Mouse (Mus musculus) olfactory bulb, adult 2 months (tissue): ENCODE data around the gene Ets1.

Experiments
- CTCF ChIP-seq: fragments of 200-500 bp; IDR thresholded peaks from 2 replicates; pipeline ENCODE4 v1.5.1; 2012; ENCODE audit warnings: low read depth, mild to moderate bottlenecking, low read length, moderate library complexity; ENCODE audit not compliant: insufficient read depth
- POLR2A ChIP-seq: fragments of 200-500 bp; IDR thresholded peaks from 2 replicates; pipeline ENCODE4 v1.6.1; 2012; ENCODE audit warnings: mild to moderate bottlenecking, low read depth, low read length, moderate library complexity; ENCODE audit not compliant: insufficient read depth

GRCm38 (mm10) chr9:32676480-32676879, 40.5 kb downstream of the Ets1 start:
- no peak for TF ChIP-seq POLR2A
- no peak for TF ChIP-seq CTCF
